Mouse (Mus musculus): ENCODE measurements at regions not wholly inside any gene's neighbourhood (a gene's known extent, or its start where the extent isn't known, plus 50 kb on each side); places are given as distances from the start of the nearest gene placed in this dataset.

DNA sequence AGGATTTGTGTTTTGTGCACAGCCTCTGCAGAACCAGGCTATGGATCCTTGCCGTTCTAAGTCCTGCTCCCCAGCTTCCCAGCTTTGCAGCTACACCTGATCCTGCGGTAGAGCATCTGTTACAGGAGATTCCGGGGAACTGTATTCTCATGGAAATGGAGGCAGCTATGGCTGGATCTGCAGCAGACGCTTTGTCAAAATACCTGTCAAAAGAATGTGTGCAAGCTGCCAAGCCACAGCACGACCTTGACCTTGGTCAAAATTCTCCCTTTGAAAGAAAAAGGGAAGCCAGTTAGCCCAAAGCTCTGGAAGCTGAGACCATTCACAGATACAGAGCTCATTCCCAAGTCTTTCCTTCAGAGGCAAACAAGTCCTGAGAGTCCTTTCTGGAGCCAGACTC is 255.3 kb downstream of the Med13l start:
- H3K4me2 ChIP-seq (replicated peaks; ENCODE audit: low read depth, low read length), result no peak overlapping the region
- 74% methylated on average over 5 of the region's 5 CpGs for WGBS
- H3K36me3 ChIP-seq (ENCODE audit: control insufficient read depth, insufficient read depth, low read length), result no peaks in the 10 kb centered on the region
- ATAC-seq (ENCODE audit: low FRiP score, low TSS enrichment), result no peak
- H3K9ac ChIP-seq (ENCODE audit: low read depth, low read length), result no peak overlapping the region
- no peaks in the 10 kb centered on the region for H3K9me3 ChIP-seq (ENCODE audit: control insufficient read depth, low read length)
- no peaks in the 10 kb centered on the region for H3K4me1 ChIP-seq (ENCODE audit: control insufficient read depth, insufficient read depth, low read length)
- H3K27me3 ChIP-seq (ENCODE audit: control insufficient read depth, insufficient read depth, low read length), result no peaks in the 10 kb centered on the region
- no peak overlapping the region for H3K4me3 ChIP-seq (ENCODE audit: low read length)
- no peak overlapping the region for H3K27ac ChIP-seq (ENCODE audit: low read depth, low read length)

DNA sequence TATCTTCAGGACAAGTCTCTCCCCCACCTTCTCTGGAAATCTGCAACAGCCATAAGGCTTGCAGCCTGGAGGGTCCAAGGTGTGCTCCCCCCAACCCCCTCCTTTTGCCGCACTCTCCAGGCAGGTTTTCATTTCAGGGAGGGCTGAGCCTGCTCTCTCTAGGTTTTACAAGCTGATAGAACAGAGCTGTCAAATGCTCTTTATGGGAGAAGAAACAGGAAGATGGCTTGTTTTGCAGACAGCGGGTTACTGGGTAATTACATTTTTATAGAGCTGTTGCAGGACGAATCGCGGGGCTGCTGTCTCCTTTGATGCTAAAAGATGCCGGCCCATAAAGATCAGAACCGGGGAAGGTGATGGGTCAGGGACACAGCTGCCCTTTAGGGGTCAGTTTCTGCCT is 257.8 kb downstream of the Med13l start:
- H3K27ac ChIP-seq (ENCODE audit: low read depth, low read length), result no peak overlapping the region
- WGBS, result 15% methylated on average over 7 of the region's 7 CpGs
- H3K4me1 ChIP-seq (ENCODE audit: control insufficient read depth, insufficient read depth, low read length), result no peaks in the 10 kb centered on the region
- H3K4me2 ChIP-seq (replicated peaks; ENCODE audit: low read depth, low read length), result no peak overlapping the region
- no peak overlapping the region for H3K9ac ChIP-seq (ENCODE audit: low read depth, low read length)
- no peaks in the 10 kb centered on the region for H3K27me3 ChIP-seq (ENCODE audit: control insufficient read depth, insufficient read depth, low read length)
- ATAC-seq (ENCODE audit: low FRiP score, low TSS enrichment), result no peak
- no peaks in the 10 kb centered on the region for H3K36me3 ChIP-seq (ENCODE audit: control insufficient read depth, insufficient read depth, low read length)
- H3K4me3 ChIP-seq (ENCODE audit: low read length), result no peak overlapping the region
- peaks cover 5% of the 10 kb centered on the region for H3K9me3 ChIP-seq (ENCODE audit: control insufficient read depth, low read length)

DNA sequence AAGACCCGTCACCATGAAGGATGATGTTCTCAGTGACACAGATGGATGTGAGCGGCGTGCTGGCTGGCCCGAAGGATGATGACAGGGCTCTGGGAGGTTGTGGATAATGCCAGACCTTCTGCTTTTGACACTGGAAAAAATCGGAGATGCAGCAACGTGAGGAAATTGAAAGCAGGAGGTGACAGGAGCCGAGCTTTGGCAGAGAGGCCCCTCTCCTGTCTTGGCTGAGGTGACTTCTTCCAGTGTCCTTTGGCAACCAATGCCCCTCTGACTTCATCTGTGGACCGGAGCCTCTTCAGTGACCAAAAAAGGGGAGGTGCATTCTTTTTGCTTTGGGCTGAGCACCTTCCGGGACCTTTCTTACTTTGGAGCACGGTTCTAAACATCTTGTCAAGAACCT is 264.3 kb downstream of the Med13l start:
- H3K36me3 ChIP-seq (ENCODE audit: control insufficient read depth, insufficient read depth, low read length), result no peaks in the 10 kb centered on the region
- no peak overlapping the region for H3K4me2 ChIP-seq (replicated peaks; ENCODE audit: low read depth, low read length)
- no peaks in the 10 kb centered on the region for H3K27me3 ChIP-seq (ENCODE audit: control insufficient read depth, insufficient read depth, low read length)
- H3K27ac ChIP-seq (ENCODE audit: low read depth, low read length), result no peak overlapping the region
- ATAC-seq (ENCODE audit: low FRiP score, low TSS enrichment), result no peak
- H3K4me3 ChIP-seq (ENCODE audit: low read length), result no peak overlapping the region
- H3K9me3 ChIP-seq (ENCODE audit: control insufficient read depth, low read length), result peaks cover 5% of the 10 kb centered on the region
- WGBS, result 89% methylated on average over 10 of the region's 10 CpGs
- H3K9ac ChIP-seq (ENCODE audit: low read depth, low read length), result no peak overlapping the region
- peaks cover 4% of the 10 kb centered on the region; the same call in 1 of the 2 replicates for H3K4me1 ChIP-seq (ENCODE audit: control insufficient read depth, insufficient read depth, low read length)

DNA sequence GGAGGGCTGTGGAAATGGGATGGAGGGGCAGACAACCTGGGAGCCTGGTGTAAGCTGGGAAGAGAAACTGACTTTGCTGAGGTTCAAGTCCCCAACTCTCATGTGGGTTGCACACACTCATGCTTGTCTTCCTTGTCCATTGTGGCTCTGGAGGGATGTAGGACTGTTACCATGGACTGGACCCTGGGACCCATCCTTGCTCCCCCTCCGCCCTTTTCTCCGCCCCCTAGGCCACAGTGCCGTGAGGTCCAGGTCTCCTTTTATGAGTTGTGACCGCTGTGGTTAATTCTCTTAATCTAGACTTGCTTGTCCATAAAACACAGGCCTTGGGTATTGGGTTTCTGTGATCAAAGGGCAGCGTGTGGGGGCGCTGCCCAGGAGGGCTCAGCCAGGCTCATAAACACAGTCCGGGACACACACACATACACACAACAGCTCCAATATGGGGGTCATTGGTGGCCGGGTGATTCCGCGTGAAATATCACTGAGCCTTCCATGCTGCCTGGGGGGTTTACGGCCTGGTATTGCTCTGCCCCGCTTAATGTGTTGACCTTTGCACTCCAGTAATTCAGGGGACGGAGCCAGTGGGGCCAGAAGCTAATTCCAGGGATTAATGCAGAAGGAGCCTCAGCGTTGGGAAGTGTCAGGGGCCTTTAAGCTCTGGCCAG is 268.7 kb downstream of the Med13l start:
- Histone ChIP-seq H3K4me2 (replicated peaks; ENCODE audit: low read depth, low read length) (no peak overlapping the region), H3K36me3 (ENCODE audit: control insufficient read depth, insufficient read depth, low read length) (no peaks in the 10 kb centered on the region), H3K27me3 (ENCODE audit: control insufficient read depth, insufficient read depth, low read length) (no peaks in the 10 kb centered on the region), H3K4me3 (ENCODE audit: low read length) (no peak overlapping the region), H3K27ac (ENCODE audit: low read depth, low read length) (no peak overlapping the region), H3K4me1 (ENCODE audit: control insufficient read depth, insufficient read depth, low read length) (peaks cover 10% of the 10 kb centered on the region), H3K9ac (ENCODE audit: low read depth, low read length) (no peak overlapping the region), H3K9me3 (ENCODE audit: control insufficient read depth, low read length) (peaks cover 3% of the 10 kb centered on the region)
- 0 out of 2 replicates have a peak, but pooled peaks have one; percentile 49 for ATAC-seq (ENCODE audit: low FRiP score, low TSS enrichment)
- 13% methylated on average over 14 of the region's 14 CpGs for WGBS

DNA sequence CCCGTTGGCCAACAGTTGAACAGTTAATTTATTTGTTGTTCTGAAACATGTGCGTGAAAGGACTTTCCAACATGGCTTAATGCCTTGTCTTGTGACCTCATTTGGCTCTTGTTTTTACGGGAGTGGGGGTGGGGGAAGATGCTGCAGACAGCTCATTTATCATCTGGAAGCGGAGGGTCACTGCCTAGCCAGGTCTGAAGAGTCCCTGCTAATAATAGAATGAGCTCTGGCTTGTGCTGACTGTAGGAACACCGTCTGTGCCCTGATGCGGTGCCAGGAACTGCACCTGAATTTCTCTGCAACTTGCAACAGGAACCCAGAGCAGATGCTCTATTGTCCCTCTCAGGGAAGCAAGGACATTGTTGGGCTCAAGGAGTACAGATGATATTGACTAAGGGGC is 272.2 kb downstream of the Med13l start:
- Histone ChIP-seq H3K36me3 (ENCODE audit: control insufficient read depth, insufficient read depth, low read length) (no peaks in the 10 kb centered on the region), H3K9me3 (ENCODE audit: control insufficient read depth, low read length) (peaks cover 4% of the 10 kb centered on the region), H3K4me1 (ENCODE audit: control insufficient read depth, insufficient read depth, low read length) (peaks cover 10% of the 10 kb centered on the region), H3K4me3 (ENCODE audit: low read length) (no peak overlapping the region), H3K27me3 (ENCODE audit: control insufficient read depth, insufficient read depth, low read length) (no peaks in the 10 kb centered on the region), H3K27ac (ENCODE audit: low read depth, low read length) (no peak overlapping the region), H3K4me2 (replicated peaks; ENCODE audit: low read depth, low read length) (no peak overlapping the region), H3K9ac (ENCODE audit: low read depth, low read length) (no peak overlapping the region)
- WGBS, result 10% methylated on average over 6 of the region's 6 CpGs
- no peak for ATAC-seq (ENCODE audit: low FRiP score, low TSS enrichment)

DNA sequence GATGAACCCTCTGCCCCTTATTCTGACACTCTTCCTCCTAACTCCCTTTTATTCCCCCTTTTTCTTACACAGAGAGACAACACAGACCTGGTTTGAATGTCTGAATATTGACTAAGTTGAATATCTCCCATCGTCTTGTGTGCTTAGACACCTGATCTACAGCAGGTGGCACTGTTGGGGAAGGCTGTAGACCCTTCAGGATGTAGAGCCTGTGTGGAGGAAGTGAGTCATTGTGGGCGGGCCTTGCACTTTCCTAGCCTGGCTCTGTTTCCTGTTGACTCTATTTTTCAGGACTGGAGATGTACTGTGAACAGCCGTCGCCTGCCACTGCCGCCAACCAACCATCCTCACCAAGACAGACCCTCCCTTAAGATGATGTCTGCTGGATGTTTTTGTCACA is 273.6 kb downstream of the Med13l start:
- 92% methylated on average over 5 of the region's 5 CpGs for WGBS
- H3K4me3 ChIP-seq (ENCODE audit: low read length), result no peak overlapping the region
- H3K36me3 ChIP-seq (ENCODE audit: control insufficient read depth, insufficient read depth, low read length), result no peaks in the 10 kb centered on the region
- no peak for ATAC-seq (ENCODE audit: low FRiP score, low TSS enrichment)
- H3K4me2 ChIP-seq (replicated peaks; ENCODE audit: low read depth, low read length), result no peak overlapping the region
- no peak overlapping the region for H3K27ac ChIP-seq (ENCODE audit: low read depth, low read length)
- H3K4me1 ChIP-seq (ENCODE audit: control insufficient read depth, insufficient read depth, low read length), result peaks cover 8% of the 10 kb centered on the region
- no peak overlapping the region for H3K9ac ChIP-seq (ENCODE audit: low read depth, low read length)
- peaks cover 4% of the 10 kb centered on the region for H3K9me3 ChIP-seq (ENCODE audit: control insufficient read depth, low read length)
- no peaks in the 10 kb centered on the region for H3K27me3 ChIP-seq (ENCODE audit: control insufficient read depth, insufficient read depth, low read length)

DNA sequence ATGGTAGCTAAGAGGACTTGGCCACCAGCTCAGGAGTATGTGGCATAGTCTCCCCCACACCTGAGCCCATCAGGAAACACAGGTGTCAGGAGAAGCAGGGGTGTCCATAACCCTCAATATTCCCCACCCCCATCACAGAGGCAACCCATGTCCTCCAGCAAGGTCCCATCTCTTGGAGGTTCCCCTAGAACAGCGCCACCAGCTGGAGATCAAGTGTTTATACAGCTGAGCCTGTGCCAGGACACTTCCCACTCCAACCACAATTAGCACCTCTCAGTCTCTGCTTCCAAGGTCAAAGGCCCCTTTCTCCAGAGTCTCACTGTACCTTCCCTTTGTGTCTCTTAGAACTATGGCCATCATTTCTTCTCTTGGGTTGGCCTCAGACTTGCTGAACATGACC is 276.5 kb downstream of the Med13l start:
- no peak overlapping the region for H3K4me3 ChIP-seq (ENCODE audit: low read length)
- peaks cover 9% of the 10 kb centered on the region for H3K4me1 ChIP-seq (ENCODE audit: control insufficient read depth, insufficient read depth, low read length)
- H3K9me3 ChIP-seq (ENCODE audit: control insufficient read depth, low read length), result peaks cover 4% of the 10 kb centered on the region
- WGBS, result 15% methylated on average over 1 of the region's 1 CpGs
- H3K9ac ChIP-seq (ENCODE audit: low read depth, low read length), result no peak overlapping the region
- no peak for ATAC-seq (ENCODE audit: low FRiP score, low TSS enrichment)
- no peak overlapping the region for H3K27ac ChIP-seq (ENCODE audit: low read depth, low read length)
- no peaks in the 10 kb centered on the region for H3K27me3 ChIP-seq (ENCODE audit: control insufficient read depth, insufficient read depth, low read length)
- H3K36me3 ChIP-seq (ENCODE audit: control insufficient read depth, insufficient read depth, low read length), result no peaks in the 10 kb centered on the region
- H3K4me2 ChIP-seq (replicated peaks; ENCODE audit: low read depth, low read length), result no peak overlapping the region

DNA sequence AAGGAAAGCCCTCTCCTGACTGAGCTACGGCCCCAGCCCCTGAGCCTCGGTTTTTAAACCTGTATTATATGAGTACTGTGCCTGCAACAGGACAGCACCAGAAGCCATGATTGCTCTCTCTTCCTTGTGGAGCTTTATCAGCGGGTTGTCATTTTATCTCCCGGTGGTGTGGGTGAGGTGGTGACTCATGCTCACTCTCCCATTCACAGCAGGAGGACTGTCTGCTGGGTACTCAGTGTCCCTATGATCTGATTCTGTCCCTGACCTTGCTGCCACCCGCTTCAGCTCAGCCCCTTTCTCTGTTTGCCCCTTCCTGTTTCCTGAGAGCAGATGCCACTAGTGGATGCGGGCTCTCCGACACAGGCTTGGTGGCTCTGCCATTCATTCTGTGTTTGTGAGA is 277.9 kb downstream of the Med13l start:
- H3K27ac ChIP-seq (ENCODE audit: low read depth, low read length), result no peak overlapping the region
- WGBS, result 77% methylated on average over 7 of the region's 7 CpGs
- no peaks in the 10 kb centered on the region for H3K36me3 ChIP-seq (ENCODE audit: control insufficient read depth, insufficient read depth, low read length)
- no peak for ATAC-seq (ENCODE audit: low FRiP score, low TSS enrichment)
- no peaks in the 10 kb centered on the region for H3K27me3 ChIP-seq (ENCODE audit: control insufficient read depth, insufficient read depth, low read length)
- peaks cover 4% of the 10 kb centered on the region for H3K9me3 ChIP-seq (ENCODE audit: control insufficient read depth, low read length)
- no peak overlapping the region for H3K9ac ChIP-seq (ENCODE audit: low read depth, low read length)
- H3K4me2 ChIP-seq (replicated peaks; ENCODE audit: low read depth, low read length), result no peak overlapping the region
- no peak overlapping the region for H3K4me3 ChIP-seq (ENCODE audit: low read length)
- peaks cover 4% of the 10 kb centered on the region; the same call in 1 of the 2 replicates for H3K4me1 ChIP-seq (ENCODE audit: control insufficient read depth, insufficient read depth, low read length)

DNA sequence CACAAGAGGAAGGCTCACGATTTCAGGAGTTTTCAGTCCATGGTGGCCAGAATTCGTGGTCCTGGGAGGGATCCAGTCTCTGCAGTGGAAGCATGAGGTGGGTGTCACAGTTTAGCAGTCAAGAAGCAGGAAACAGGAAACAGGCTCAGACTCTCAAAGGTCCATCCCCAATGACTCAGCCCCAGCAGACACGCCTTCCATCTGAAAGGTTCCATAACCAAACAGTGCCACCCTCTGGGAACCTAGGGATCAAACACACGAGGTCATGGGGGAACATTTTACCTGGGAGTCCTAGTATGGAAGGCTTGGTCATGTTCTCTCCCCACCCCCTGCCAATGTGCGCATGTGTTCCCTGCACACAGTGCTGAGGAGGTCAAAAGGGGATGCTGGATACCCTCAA is 279.4 kb downstream of the Med13l start:
- H3K4me3 ChIP-seq (ENCODE audit: low read length), result no peak overlapping the region

More for the DNA sequence above, 279.4 kb downstream of the Med13l start:
- H3K9me3 ChIP-seq (ENCODE audit: control insufficient read depth, low read length), result no peaks in the 10 kb centered on the region
- no peaks in the 10 kb centered on the region for H3K27me3 ChIP-seq (ENCODE audit: control insufficient read depth, insufficient read depth, low read length)
- peaks cover 4% of the 10 kb centered on the region; the same call in 1 of the 2 replicates for H3K4me1 ChIP-seq (ENCODE audit: control insufficient read depth, insufficient read depth, low read length)
- ATAC-seq (ENCODE audit: low FRiP score, low TSS enrichment), result no peak
- H3K27ac ChIP-seq (ENCODE audit: low read depth, low read length), result no peak overlapping the region
- 62% methylated on average over 5 of the region's 5 CpGs for WGBS
- no peak overlapping the region for H3K4me2 ChIP-seq (replicated peaks; ENCODE audit: low read depth, low read length)
- no peaks in the 10 kb centered on the region for H3K36me3 ChIP-seq (ENCODE audit: control insufficient read depth, insufficient read depth, low read length)
- no peak overlapping the region for H3K9ac ChIP-seq (ENCODE audit: low read depth, low read length)

Data from kidney, embryonic 14.5 days (tissue).